Mouse (Mus musculus) cerebellum, adult 2 months (tissue): ENCODE results near the gene Cyb561d2.

Experiments
- CTCF ChIP-seq: fragments of 200-500 bp; IDR thresholded peaks from 2 replicates; pipeline ENCODE4 v1.5.1; 2011; ENCODE audit warnings: low read depth, mild to moderate bottlenecking, control low read depth, low read length, moderate library complexity, borderline replicate concordance; ENCODE audit not compliant: insufficient read depth
- POLR2A ChIP-seq: fragments of 200-500 bp; IDR thresholded peaks from 2 replicates; pipeline ENCODE4 v1.6.1; 2011; ENCODE audit warnings: low read length, control low read depth, borderline replicate concordance; ENCODE audit not compliant: insufficient read depth

DNA sequence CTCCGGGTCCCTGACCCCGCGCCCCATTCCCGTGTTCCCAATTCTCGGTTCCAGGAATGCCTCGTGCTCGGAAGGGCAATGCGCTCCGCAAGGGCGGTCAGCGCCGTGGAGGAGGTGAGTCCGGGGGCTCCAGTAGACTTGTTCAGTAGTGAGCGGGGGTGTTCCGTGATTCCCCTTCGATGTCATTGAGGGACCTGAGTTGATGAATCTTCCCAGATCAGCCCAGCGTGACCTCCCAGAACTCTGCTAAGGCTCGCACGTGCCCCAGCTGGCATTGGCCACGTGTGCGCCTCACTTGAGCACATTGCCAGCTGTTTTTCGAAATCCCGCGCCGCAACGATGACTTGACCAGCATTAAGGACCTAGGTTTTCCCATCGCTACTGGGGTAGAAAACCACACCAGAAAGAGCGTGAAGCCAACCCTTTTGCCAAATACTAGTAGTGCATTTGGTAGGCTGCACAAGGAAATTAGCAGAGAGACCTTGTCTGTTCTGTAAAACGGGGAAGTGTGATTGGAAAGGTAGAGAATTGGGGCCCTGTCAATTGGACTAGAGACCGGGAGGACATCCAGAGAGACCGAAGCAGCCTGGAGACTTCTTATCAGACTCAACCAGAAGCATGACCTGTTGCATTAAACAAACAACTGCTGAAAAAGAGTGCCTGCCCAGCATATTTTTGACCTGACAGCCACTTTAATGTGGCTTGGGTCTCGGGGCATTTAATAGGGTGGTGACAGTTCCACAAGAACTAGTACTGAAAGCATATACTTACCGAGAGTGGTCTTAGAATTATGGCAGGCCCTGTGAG is 46.0 kb upstream of the Cyb561d2 start:
- TF ChIP-seq CTCF: no peak
- no peak; the same call in 1 of the 2 replicates for TF ChIP-seq POLR2A
